Mouse (Mus musculus): ENCODE data around the gene Adamtsl2. TPM values are rescaled to one million over a fixed set of nuclear protein-coding genes. Genes with fewer than 3 reads are reported as not detected.

Gene Adamtsl2
- total RNA-seq, 2 experiments from 2014 or later: 16.2 to 21.4 TPM

- TF ChIP-seq CTCF (IDR thresholded peaks at IDR 0.05): no peak
- Histone ChIP-seq H3K27ac (peak overlapping the region; percentile 24; the same call in 1 of the 2 replicates), H3K4me3 (no peak overlapping the region)
- intact Hi-C loops (cut with DNase I): no loop called here
- peak in 1 of 2 experiments; percentile 52 for DNase-seq (ENCODE audit: extremely low spot score in 1 of 2, low spot score in 2 of 2)
Measured at GRCm38 (mm10) chr2:27121626-27122355, 42.6 kb downstream of the Adamtsl2 start.

DNA sequence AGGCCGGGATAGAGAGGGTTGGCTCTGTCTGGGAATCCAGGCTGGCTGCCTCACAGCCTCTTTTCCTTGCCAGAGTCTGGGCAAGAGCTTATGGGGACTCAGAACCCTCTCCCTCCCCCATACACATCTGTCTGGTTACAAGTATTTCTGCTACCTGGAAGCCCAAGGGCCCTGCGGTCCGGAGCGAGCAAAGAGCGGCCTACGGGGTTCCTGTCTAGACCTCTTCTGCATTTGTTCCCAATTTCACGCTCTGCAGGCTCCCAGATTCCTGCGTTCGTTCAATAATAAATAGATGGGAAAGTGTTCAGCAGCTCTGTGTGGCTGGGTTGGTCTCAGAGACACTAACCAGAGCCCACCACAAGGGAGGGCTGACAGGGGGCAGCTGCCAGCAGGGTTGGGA lies 43.4 kb downstream of the Adamtsl2 start:
- intact Hi-C loops (cut with DNase I): no loop called here
- TF ChIP-seq CTCF (IDR thresholded peaks at IDR 0.05): no peak
- DNase-seq (ENCODE audit: extremely low spot score in 1 of 2, low spot score in 2 of 2): no peak
- Histone ChIP-seq H3K27ac (peak overlapping the region; percentile 33; the same call in 1 of the 2 replicates), H3K4me3 (no peak overlapping the region)

DNA sequence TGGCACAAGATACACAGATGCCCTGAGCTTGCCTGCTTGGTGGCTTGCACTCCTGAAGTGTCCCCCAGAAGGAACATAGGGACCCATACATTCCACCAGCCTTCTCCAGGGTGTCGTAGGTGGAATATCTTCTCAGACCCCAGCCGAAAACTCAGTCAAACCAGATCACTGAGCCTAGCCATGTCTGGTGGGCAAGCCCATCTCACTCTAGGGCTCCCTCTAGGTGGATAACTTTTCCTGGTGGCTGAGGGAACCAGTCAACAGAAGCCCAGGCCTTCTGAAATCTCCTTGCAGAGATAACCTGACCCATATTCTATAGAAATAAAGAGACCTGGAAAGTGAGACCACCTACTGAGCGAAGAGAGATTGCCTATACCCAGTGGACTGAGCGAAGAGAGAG lies 43.9 kb downstream of the Adamtsl2 start:
- Histone ChIP-seq H3K27ac (no peak overlapping the region), H3K4me3 (no peak overlapping the region)
- peak; percentile 27 for TF ChIP-seq CTCF (IDR thresholded peaks at IDR 0.05)
- DNase-seq (ENCODE audit: extremely low spot score in 1 of 2, low spot score in 2 of 2): no peak
- intact Hi-C loops (cut with DNase I): no loop called here

DNA sequence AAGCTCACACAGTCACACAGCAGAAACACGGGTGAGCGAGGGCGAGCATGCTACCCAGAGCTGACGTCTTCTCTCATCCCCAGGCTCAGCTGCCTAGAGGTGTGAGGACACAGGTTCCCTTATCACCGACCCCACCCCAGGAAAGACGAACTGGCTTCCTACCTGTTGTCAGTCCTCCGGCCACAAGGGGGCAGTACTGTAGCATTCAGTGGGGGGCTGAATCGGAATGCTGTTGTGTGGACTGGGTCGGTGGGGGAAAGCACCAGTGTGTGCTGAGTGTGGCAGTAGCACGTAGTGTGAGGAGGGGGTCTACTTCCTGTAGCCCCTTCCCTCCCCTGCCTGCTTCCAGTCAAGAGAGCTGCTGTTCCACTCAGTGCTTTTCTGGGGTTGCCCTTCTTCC lies 46.8 kb downstream of the Adamtsl2 start:
- DNase-seq (ENCODE audit: extremely low spot score in 1 of 2, low spot score in 2 of 2): peak in 1 of 2 experiments; percentile 57

GRCm38 (mm10) chr2:27126496-27126895 lies 47.3 kb downstream of the Adamtsl2 start:
- intact Hi-C loops (cut with DNase I): loop anchor here (2.0 to 5.0 kb wide), 2 partner anchors 84 to 110 kb away; no protein-coding TSS in a partner anchor
- no peak for TF ChIP-seq CTCF (IDR thresholded peaks at IDR 0.05)
- Histone ChIP-seq H3K27ac (no peak overlapping the region), H3K4me3 (no peak overlapping the region)
- DNase-seq (ENCODE audit: extremely low spot score in 1 of 2, low spot score in 2 of 2): no peak

More for the DNA sequence above, 46.8 kb downstream of the Adamtsl2 start:
- Histone ChIP-seq H3K27ac (no peak overlapping the region), H3K4me3 (no peak overlapping the region)
- intact Hi-C loops (cut with DNase I): loop anchor here (2.0 to 5.0 kb wide), 2 partner anchors 84 to 111 kb away; no protein-coding TSS in a partner anchor
- peak; percentile 72 for TF ChIP-seq CTCF (IDR thresholded peaks at IDR 0.05)

GRCm38 (mm10) chr2:27128990-27129389 lies 49.8 kb downstream of the Adamtsl2 start:
- no peak for TF ChIP-seq CTCF (IDR thresholded peaks at IDR 0.05)
- intact Hi-C loops (cut with DNase I): loop anchor here (5.0 kb wide), 1 partner anchor 87 kb away; no protein-coding TSS in a partner anchor
- no peak for DNase-seq (ENCODE audit: extremely low spot score in 1 of 2, low spot score in 2 of 2)
- Histone ChIP-seq H3K27ac (no peak overlapping the region), H3K4me3 (no peak overlapping the region)

- intact Hi-C loops (cut with DNase I): no loop called here
- Histone ChIP-seq H3K4me3 (no peak overlapping the region), H3K27ac (no peak overlapping the region)
- TF ChIP-seq CTCF (IDR thresholded peaks at IDR 0.05): no peak
- DNase-seq (ENCODE audit: extremely low spot score in 1 of 2, low spot score in 2 of 2): no peak
Measured at GRCm38 (mm10) chr2:27135935-27136334, 56.8 kb downstream of the Adamtsl2 start.

GRCm38 (mm10) chr2:27136336-27136735 lies 57.2 kb downstream of the Adamtsl2 start:
- no peak overlapping the region for H3K4me3 ChIP-seq
- DNase-seq (ENCODE audit: extremely low spot score in 1 of 2, low spot score in 2 of 2): no peak
- intact Hi-C loops (cut with DNase I): no loop called here
- no peak for TF ChIP-seq CTCF (IDR thresholded peaks at IDR 0.05)
- H3K27ac ChIP-seq: no peak overlapping the region

GRCm38 (mm10) chr2:27136789-27137188 lies 57.6 kb downstream of the Adamtsl2 start:
- DNase-seq (ENCODE audit: extremely low spot score in 1 of 2, low spot score in 2 of 2): no peak
- no peak for TF ChIP-seq CTCF (IDR thresholded peaks at IDR 0.05)
- H3K4me3 ChIP-seq: no peak overlapping the region
- H3K27ac ChIP-seq: no peak overlapping the region
- intact Hi-C loops (cut with DNase I): no loop called here

DNA sequence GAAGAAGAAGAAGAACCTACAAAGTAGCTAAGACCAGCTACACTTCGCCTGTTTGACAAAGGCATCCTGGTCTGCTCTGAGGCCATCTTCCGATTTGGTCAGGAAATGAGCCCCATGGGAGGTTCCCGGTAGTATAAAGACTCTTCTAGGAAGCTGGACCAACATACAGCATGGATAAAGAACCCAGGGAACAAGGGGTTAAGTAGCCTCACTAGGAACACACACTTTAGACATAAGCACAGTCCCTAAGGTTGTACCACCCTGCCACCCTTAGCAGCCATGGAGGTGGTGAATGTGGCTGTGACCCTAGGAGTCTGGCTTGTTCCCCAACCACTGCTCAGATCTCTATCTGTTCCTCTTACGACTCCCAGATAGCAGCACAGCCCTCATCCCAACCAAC lies 59.2 kb downstream of the Adamtsl2 start:
- intact Hi-C loops (cut with DNase I): no loop called here
- TF ChIP-seq CTCF (IDR thresholded peaks at IDR 0.05): no peak
- Histone ChIP-seq H3K4me3 (no peak overlapping the region), H3K27ac (no peak overlapping the region)
- no peak for DNase-seq (ENCODE audit: extremely low spot score in 1 of 2, low spot score in 2 of 2)

DNA sequence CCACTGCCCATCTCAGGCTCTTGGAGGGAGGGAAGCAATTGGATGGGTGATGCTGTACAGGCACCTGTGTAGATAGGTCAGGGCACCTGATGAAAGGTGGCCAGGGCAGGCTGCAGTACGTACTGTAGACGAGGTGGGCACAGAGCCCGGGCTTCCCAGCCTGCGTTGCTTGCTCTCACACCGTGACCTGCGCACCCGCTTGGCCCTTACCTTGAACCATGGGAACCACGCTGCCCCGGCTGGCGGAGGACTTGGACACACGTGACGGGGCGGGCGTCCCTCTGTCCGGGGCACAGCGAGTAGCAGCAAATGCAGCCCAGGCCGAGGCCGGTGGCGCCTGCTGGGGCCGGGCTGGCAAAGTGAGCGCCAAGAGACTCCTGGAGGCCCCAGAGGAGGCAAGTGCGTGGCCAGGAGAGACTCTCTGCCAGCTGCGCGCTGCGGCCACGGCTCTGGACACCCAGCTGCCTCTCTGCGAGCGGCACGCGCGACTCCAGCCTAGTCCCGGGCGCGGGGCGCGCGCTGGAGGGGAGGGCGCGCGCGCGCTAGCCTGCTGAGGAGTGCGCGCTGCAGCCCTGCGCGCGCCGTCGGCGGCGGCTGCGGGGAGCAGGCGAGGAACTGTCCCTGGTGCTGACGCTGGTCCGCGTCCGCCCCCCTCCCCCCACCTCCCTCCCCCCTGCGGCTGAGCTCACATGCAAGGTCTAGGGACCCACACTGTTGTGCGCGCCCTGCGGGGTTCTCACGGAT lies 62.9 kb downstream of the Adamtsl2 start, which contains the start of gene Fam163b:
Gene Fam163b (minus strand): TSS at position 542 of the 744 bp plus-strand sequence.
- intact Hi-C loops (cut with DNase I): loop anchor here (1.0 to 5.0 kb wide), 2 partner anchors 23 to 90 kb away; partner anchors contain the start of gene Dbh
- TF ChIP-seq CTCF (IDR thresholded peaks at IDR 0.05): no peak
- Histone ChIP-seq H3K4me3 (peak within 1 kb of the TSS; percentile 68), H3K27ac (peak within 1 kb of the TSS; percentile 90)
- peak; percentile 55 to 61 for DNase-seq (ENCODE audit: extremely low spot score in 1 of 2, low spot score in 2 of 2)

DNA sequence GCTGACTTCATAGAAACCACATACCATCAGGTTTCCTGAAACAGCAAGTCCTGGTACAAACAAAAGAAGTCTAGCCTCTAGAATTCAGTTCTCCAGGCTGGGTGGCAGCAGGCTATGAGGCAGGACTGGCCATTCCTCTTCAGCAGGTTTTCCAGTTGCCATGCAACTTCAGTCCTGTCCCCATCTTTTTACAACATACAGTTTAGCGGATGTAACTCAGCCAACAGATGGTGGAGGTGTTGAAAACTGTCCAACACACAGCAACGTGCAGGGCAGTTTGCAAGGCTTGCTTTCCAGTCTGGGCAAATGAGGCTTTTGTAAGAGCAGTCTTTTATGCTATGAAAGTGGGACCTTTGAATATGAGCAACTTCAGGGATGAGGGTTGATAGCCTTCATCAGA lies 65.8 kb downstream of the Adamtsl2 start:
- intact Hi-C loops (cut with DNase I): loop anchor here (5.0 kb wide), 1 partner anchor 87 kb away; no protein-coding TSS in a partner anchor
- no peak overlapping the region for H3K27ac ChIP-seq
- DNase-seq (ENCODE audit: extremely low spot score in 1 of 2, low spot score in 2 of 2): no peak
- TF ChIP-seq CTCF (IDR thresholded peaks at IDR 0.05): no peak
- H3K4me3 ChIP-seq: no peak overlapping the region
